In genomic region chr11:108020889-108021288, GRCm38 (mm10) we compare ENCODE assay signal across 21 mouse cellular contexts.
DNase-seq lines count a peak whose midpoint lies in the region; ATAC-seq and TF ChIP-seq lines count a peak whose summit lies in the region.
"Had no signal": no experiment of that assay in that cellular context is flagged by ENCODE, and none has a peak within 500 bp of the region (broad histone marks: within the 10 kb centered on the region; RNA-seq: fewer than 3 reads in every experiment).

No protein-coding gene starts in this region.

- no peak overlapping the region for H3K9ac ChIP-seq in hindbrain, postnatal 0 days (replicated peaks; ENCODE audit: low read length)
- no peak overlapping the region for H3K9ac ChIP-seq in hindbrain, embryonic 14.5 days
- no peak overlapping the region for H3K9ac ChIP-seq in lung, embryonic 14.5 days
- H3K9ac ChIP-seq: embryonic facial prominence, embryonic 15.5 days; forebrain, embryonic 13.5 days; hindbrain, embryonic 12.5 days; liver, embryonic 13.5 days; neural tube, embryonic 12.5 days had no signal

- no peak for TF ChIP-seq POLR2A in lung, adult 2 months (IDR thresholded peaks at IDR 0.05; ENCODE audit: borderline replicate concordance, extremely low read depth, low read depth, low read length)

- H3K36me3 ChIP-seq in hindbrain, postnatal 0 days (ENCODE audit: insufficient read depth, low read length) = no peaks in the 10 kb centered on the region
- no peaks in the 10 kb centered on the region for H3K36me3 ChIP-seq in hindbrain, embryonic 14.5 days (replicated peaks; ENCODE audit: control insufficient read depth, insufficient read depth)
- no peaks in the 10 kb centered on the region for H3K36me3 ChIP-seq in lung, embryonic 14.5 days (ENCODE audit: insufficient read depth)
- H3K36me3 ChIP-seq: embryonic facial prominence, embryonic 15.5 days; G1E; hindbrain, embryonic 12.5 days; limb, embryonic 10.5 days; liver, embryonic 13.5 days; neural tube, embryonic 12.5 days had no signal

- no peaks in the 10 kb centered on the region for H3K9me3 ChIP-seq in hindbrain, postnatal 0 days (ENCODE audit: low read length)
- no peaks in the 10 kb centered on the region for H3K9me3 ChIP-seq in hindbrain, embryonic 14.5 days (ENCODE audit: control insufficient read depth, low read length)
- H3K9me3 ChIP-seq in lung, embryonic 14.5 days (ENCODE audit: low read depth, low read length) = no peaks in the 10 kb centered on the region
- H3K9me3 ChIP-seq: embryonic facial prominence, embryonic 15.5 days; forebrain, embryonic 13.5 days; hindbrain, embryonic 12.5 days; limb, embryonic 10.5 days; liver, embryonic 13.5 days; neural tube, embryonic 12.5 days had no signal

- H3K4me3 ChIP-seq in hindbrain, postnatal 0 days (ENCODE audit: low read length) = no peak overlapping the region
- no peak overlapping the region for H3K4me3 ChIP-seq in hindbrain, embryonic 14.5 days (replicated peaks; ENCODE audit: low read length)
- no peak overlapping the region for H3K4me3 ChIP-seq in lung, embryonic 14.5 days (ENCODE audit: low read depth, low read length)
- no peak overlapping the region for H3K4me3 ChIP-seq in lung, adult 2 months (replicated peaks; ENCODE audit: extremely low read depth, low read depth, low read length)
- H3K4me3 ChIP-seq: embryonic facial prominence, embryonic 15.5 days; forebrain, embryonic 13.5 days; gastrocnemius, adult 2 months; heart, adult 2 months; hindbrain, embryonic 12.5 days; limb, embryonic 10.5 days; liver, embryonic 13.5 days; neural tube, embryonic 12.5 days had no signal

- WGBS in hindbrain, postnatal 0 days = 58% methylated on average over 3 of the region's 3 CpGs
- 73% methylated on average over 3 of the region's 3 CpGs for WGBS in hindbrain, embryonic 14.5 days
- WGBS in lung, embryonic 14.5 days = 49% methylated on average over 3 of the region's 3 CpGs
- WGBS in lung, adult 2 months = 59% methylated on average over 3 of the region's 3 CpGs

- no peak for DNase-seq in hindbrain, postnatal 0 days (ENCODE audit: low spot score)
- no peak for DNase-seq in hindbrain, embryonic 14.5 days (ENCODE audit: low spot score)
- peak; percentile 44 for DNase-seq in lung, embryonic 14.5 days
- no peak for DNase-seq in lung, adult 2 months
- peak; percentile 88 for DNase-seq in layer of hippocampus, adult 9-11 months
- DNase-seq in lung, postnatal 25 days (ENCODE audit: low spot score) = peak; percentile 58
- no peak for DNase-seq in c-Kit-positive CD71-positive TER-119-positive erythroid progenitor cells, embryonic 14.5 days (ENCODE audit: low spot score)
- DNase-seq in gastrocnemius, postnatal 10 days = no peak
- DNase-seq: adrenal gland, postnatal 10 days; gastrocnemius, adult 2 months; heart, adult 2 months; kidney, adult 2 months; kidney, postnatal 25 days; liver, embryonic 13.5 days; thymus, postnatal 14 days had no signal

- no peak overlapping the region for H3K27ac ChIP-seq in hindbrain, postnatal 0 days
- no peak overlapping the region for H3K27ac ChIP-seq in hindbrain, embryonic 14.5 days
- no peak overlapping the region for H3K27ac ChIP-seq in lung, embryonic 14.5 days (ENCODE audit: low read depth)
- H3K27ac ChIP-seq: embryonic facial prominence, embryonic 15.5 days; forebrain, embryonic 13.5 days; gastrocnemius, adult 2 months; heart, adult 2 months; hindbrain, embryonic 12.5 days; limb, embryonic 10.5 days; liver, embryonic 13.5 days; neural tube, embryonic 12.5 days had no signal

- peak; percentile 76; the same call in 1 of the 2 replicates for ATAC-seq in hindbrain, postnatal 0 days
- no peak for ATAC-seq in hindbrain, embryonic 14.5 days (ENCODE audit: low FRiP score)
- ATAC-seq in lung, embryonic 14.5 days (ENCODE audit: insufficient read depth) = peak; percentile 59; the same call in 1 of the 2 replicates
- ATAC-seq: forebrain, embryonic 13.5 days had no signal

- no peaks in the 10 kb centered on the region for H3K27me3 ChIP-seq in hindbrain, postnatal 0 days (ENCODE audit: insufficient read depth, low read length)
- no peaks in the 10 kb centered on the region for H3K27me3 ChIP-seq in hindbrain, embryonic 14.5 days (ENCODE audit: control insufficient read depth, insufficient read depth, low read length)
- no peaks in the 10 kb centered on the region for H3K27me3 ChIP-seq in lung, embryonic 14.5 days (ENCODE audit: insufficient read depth, low read length)
- H3K27me3 ChIP-seq: embryonic facial prominence, embryonic 15.5 days; forebrain, embryonic 13.5 days; hindbrain, embryonic 12.5 days; liver, embryonic 13.5 days; neural tube, embryonic 12.5 days had no signal

- no peak overlapping the region for H3K4me2 ChIP-seq in hindbrain, postnatal 0 days (ENCODE audit: low read depth, low read length)
- no peak overlapping the region for H3K4me2 ChIP-seq in hindbrain, embryonic 14.5 days (replicated peaks)
- no peak overlapping the region for H3K4me2 ChIP-seq in lung, embryonic 14.5 days
- H3K4me2 ChIP-seq: embryonic facial prominence, embryonic 15.5 days; forebrain, embryonic 13.5 days; hindbrain, embryonic 12.5 days; liver, embryonic 13.5 days; neural tube, embryonic 12.5 days had no signal

- peaks cover 4% of the 10 kb centered on the region; the same call in 1 of the 2 replicates for H3K4me1 ChIP-seq in hindbrain, postnatal 0 days (ENCODE audit: insufficient read depth, low read length)
- no peaks in the 10 kb centered on the region; the same call in 1 of the 2 replicates for H3K4me1 ChIP-seq in hindbrain, embryonic 14.5 days (replicated peaks; ENCODE audit: control insufficient read depth, insufficient read depth, low read length)
- no peaks in the 10 kb centered on the region for H3K4me1 ChIP-seq in lung, embryonic 14.5 days (ENCODE audit: insufficient read depth)
- 0 out of 2 replicates have a peak, but pooled peaks cover 2% of the 10 kb centered on the region for H3K4me1 ChIP-seq in lung, adult 2 months (ENCODE audit: control insufficient read depth, insufficient read depth, low read length)
- H3K4me1 ChIP-seq: embryonic facial prominence, embryonic 15.5 days; forebrain, embryonic 13.5 days; hindbrain, embryonic 12.5 days; liver, embryonic 13.5 days; neural tube, embryonic 12.5 days had no signal

- no peak for TF ChIP-seq CTCF in hindbrain, postnatal 0 days (IDR thresholded peaks at IDR 0.05; ENCODE audit: low read depth)
- TF ChIP-seq CTCF in lung, embryonic 14.5 days (IDR thresholded peaks at IDR 0.05; ENCODE audit: low read depth) = no peak
- TF ChIP-seq CTCF in lung, adult 2 months (IDR thresholded peaks at IDR 0.05; ENCODE audit: insufficient read depth, low read length) = no peak

Comparison
In these comparisons a context has a peak if more than half of its experiments do, and no peak if none do; other contexts are left out.
1. DNase-seq: peak in lung, embryonic 14.5 days (single experiment), layer of hippocampus, adult 9-11 months (single experiment) and lung, postnatal 25 days (single experiment); none in hindbrain, postnatal 0 days (single experiment), hindbrain, embryonic 14.5 days (single experiment), lung, adult 2 months (single experiment), c-Kit-positive CD71-positive TER-119-positive erythroid progenitor cells, embryonic 14.5 days (single experiment) and gastrocnemius, postnatal 10 days (single experiment).